Mouse (Mus musculus): ENCODE measurements at regions not wholly inside any gene's neighbourhood (a gene's known extent, or its start where the extent isn't known, plus 50 kb on each side); places are given as distances from the start of the nearest gene placed in this dataset.

GRCm38 (mm10) chr17:89592826-89593225 is 317.4 kb downstream of the Gm10184 start:
- no peak for DNase-seq (ENCODE audit: inconsistent ontology term)

- no peak for DNase-seq (ENCODE audit: inconsistent ontology term)
Measured at GRCm38 (mm10) chr17:89559506-89559905, 350.7 kb downstream of the Gm10184 start.

GRCm38 (mm10) chr17:89554754-89555153 is 354.3 kb upstream of the Fshr start:
- no peak for DNase-seq (ENCODE audit: inconsistent ontology term)

DNA sequence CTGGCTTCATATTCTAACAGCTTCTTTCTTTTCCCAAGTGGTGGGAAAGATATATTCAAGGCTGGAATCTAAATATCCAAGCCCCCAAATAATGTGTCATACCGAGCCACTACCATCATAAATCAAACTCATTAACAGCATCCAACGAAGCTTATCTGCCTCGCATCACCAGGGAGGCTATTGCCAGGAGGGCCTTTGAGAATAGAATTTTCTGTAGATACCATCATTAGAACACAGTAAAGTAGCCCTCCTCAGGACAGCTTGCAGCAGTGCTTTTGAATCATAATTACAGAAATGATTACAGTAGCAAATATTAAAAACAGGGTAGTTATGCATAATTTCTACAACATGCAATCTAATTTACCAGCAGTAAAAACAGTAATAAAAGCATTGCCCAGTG is 353.1 kb upstream of the Fshr start:
- no peak for DNase-seq (ENCODE audit: inconsistent ontology term)

GRCm38 (mm10) chr17:89550758-89551157 is 350.3 kb upstream of the Fshr start:
- no peak for DNase-seq (ENCODE audit: inconsistent ontology term)

GRCm38 (mm10) chr17:89521912-89522311 is 321.4 kb upstream of the Fshr start:
- DNase-seq (ENCODE audit: inconsistent ontology term), result no peak

GRCm38 (mm10) chr17:89519413-89519812 is 318.9 kb upstream of the Fshr start:
- no peak for DNase-seq (ENCODE audit: inconsistent ontology term)

- no peak for DNase-seq (ENCODE audit: inconsistent ontology term)
Measured at GRCm38 (mm10) chr17:89505288-89505687, 304.8 kb upstream of the Fshr start.

DNA sequence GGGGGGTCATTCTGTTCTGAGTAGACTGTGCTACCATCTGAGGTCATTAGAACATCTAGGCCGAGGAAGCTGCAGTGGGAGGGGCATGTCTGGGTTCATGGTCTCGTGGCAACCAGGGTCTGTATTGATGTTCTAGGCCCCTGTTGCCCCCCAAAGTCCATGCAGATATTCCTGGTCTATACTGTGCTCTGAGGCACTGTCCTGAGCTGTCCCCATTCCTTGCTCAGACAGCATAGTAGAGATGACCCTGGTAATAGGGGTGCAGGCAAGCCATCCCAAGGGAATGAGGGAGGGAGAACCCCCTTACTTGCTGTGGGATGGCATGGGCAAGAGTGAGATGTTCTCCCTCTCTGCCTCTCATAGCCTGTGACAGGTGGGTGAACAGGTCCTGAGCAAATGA is 293.1 kb upstream of the Fshr start:
- no peak for DNase-seq (ENCODE audit: inconsistent ontology term)

DNA sequence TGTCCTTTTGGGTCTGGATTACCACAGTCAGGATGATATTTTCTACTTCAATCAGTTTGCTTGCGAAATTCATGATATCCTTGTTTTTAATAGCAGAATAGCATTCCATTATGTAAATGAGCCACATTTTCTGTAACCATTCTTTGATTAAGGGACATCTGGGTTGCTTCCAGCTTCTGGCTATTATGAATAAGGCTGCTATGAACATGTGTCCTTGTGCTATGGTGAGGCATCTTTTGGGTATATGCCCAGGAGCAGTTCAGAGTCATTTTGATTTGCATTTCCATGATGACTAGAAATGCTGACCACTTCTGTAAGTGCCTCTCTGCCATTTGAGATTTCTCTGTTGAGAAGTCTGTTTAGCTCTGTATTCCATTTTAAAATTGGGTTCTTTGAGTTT is 266.0 kb upstream of the Fshr start:
- DNase-seq (ENCODE audit: inconsistent ontology term), result peak; percentile 89

DNA sequence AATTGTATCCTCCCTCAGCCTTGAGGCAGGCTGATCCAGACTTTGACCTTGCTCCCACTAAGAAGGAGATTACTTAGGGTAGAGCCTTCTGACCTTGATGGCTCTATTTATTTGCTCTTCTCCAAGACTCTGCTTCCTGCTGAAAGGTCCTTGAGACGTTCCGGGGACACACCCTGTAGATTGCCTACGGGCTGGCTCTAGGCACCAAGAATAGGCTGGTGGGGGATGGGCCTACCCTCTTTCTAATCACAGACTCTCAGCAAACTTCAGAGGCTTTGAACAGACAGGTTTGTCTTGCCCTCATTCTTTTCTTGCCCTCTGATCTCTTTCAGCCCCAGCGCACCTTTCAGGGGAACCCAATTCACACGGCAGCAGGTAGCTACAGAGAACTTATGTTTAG is 265.4 kb upstream of the Fshr start:
- no peak for DNase-seq (ENCODE audit: inconsistent ontology term)

- no peak for DNase-seq (ENCODE audit: inconsistent ontology term)
Measured at GRCm38 (mm10) chr17:89460438-89460837, 260.0 kb upstream of the Fshr start.

- no peak for DNase-seq (ENCODE audit: inconsistent ontology term)
Measured at GRCm38 (mm10) chr17:89454301-89454700, 253.8 kb upstream of the Fshr start.

- peak; percentile 20 for DNase-seq (ENCODE audit: inconsistent ontology term)
Measured at GRCm38 (mm10) chr17:89450724-89451123, 250.2 kb upstream of the Fshr start.

DNA sequence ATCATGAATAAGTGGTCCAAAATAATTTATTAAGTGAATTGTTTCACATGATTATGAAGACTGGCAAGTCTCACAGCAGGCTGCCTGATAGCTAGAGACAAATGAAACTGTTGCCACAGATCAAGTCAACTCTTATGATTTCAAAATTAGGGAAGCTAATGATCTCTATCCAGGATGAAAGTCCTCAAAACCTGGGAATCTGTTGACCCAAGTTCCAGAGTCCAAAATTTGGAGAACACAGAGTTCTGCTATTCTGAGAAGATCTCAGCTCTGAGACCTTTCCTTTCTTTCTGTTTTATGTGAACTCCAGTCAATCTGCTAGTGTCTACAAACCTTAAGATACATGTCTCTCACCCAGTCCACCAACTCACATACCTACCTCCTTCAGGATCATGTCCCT is 248.9 kb upstream of the Fshr start:
- no peak for DNase-seq (ENCODE audit: inconsistent ontology term)

- DNase-seq (ENCODE audit: inconsistent ontology term), result no peak
Measured at GRCm38 (mm10) chr17:89434288-89434687, 233.8 kb upstream of the Fshr start.

DNA sequence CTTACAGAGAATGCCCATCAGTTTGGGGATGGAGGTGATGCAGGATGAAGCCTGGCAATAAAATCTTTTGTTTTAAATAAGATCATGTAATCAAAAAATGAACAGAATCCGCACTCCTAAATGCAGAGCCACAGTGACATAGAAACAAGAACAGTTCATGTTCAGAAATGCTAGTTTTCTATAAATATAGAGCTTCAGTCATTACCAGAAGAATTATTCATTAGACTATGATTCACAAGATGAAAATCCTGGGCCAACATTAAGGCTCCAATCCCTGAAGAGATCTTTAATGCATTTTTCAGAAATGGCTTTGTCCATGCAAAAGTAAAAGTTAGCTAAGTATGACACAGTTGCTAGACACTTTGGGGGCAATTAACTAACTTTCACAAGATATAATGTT is 209.6 kb upstream of the Fshr start:
- no peak for DNase-seq (ENCODE audit: inconsistent ontology term)

DNA sequence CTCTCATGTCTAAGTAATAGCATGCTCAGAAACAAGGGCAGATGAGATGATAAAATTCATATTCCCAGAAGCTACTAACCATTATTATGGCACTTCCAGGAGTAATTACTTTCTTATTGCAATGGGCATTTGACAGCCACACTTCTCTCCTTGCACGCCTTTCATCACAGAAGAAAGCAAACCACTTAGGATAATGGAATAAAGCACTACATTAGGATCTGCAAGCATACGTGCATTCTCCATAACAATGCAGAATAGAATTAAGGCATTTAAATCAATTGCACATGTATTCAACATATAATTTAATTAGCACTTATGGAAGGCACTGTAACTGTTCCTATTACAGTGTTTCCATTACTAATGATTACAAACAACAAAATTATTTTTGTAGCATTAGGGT is 205.1 kb upstream of the Fshr start:
- DNase-seq (ENCODE audit: inconsistent ontology term), result no peak

DNA sequence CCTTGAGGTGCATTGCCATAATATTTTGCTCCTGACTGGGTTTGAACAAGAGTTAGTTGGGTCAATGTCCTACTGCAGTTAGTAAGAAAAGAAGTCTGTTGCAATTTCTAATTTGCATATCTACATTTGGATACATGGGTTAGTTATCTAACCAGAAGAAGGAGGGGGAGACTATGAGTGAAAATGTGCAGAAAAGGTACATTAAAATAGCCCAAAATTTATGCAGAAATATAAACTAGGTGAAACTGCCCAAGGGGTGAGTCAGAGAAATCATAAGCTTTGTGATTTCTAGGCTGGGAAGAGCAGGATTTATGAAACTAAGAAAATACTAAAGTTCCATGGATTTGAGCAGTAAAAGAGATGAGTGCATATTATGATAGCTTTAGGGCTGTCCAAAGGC is 156.8 kb upstream of the Fshr start:
- no peak for DNase-seq (ENCODE audit: inconsistent ontology term)

- DNase-seq (ENCODE audit: inconsistent ontology term), result no peak
Measured at GRCm38 (mm10) chr17:89340497-89341205, 140.2 kb upstream of the Fshr start.

- DNase-seq (ENCODE audit: inconsistent ontology term), result no peak
Measured at GRCm38 (mm10) chr17:89319602-89320288, 119.3 kb upstream of the Fshr start.

GRCm38 (mm10) chr17:89318356-89318755 is 117.9 kb upstream of the Fshr start:
- no peak for DNase-seq (ENCODE audit: inconsistent ontology term)

DNA sequence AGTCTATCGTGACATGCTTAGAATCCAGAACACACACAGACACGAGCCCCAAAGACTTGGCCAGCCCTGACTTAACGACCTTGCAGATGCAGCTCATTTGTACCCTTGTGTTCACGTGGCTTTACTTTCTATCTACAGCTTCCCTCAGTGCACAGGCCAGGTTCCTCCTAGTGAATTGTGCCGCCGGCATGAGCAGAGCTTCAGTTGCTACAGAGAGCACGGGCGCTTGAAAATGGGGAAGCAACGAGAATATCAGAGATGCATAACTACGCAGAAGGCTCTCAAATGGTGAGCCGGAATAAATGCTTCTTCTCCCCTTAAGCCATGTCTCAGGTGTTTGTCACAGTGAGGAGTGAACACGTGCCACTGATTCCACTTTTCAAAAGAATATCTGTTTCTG is 110.7 kb upstream of the Fshr start:
- no peak for DNase-seq (ENCODE audit: inconsistent ontology term)

DNA sequence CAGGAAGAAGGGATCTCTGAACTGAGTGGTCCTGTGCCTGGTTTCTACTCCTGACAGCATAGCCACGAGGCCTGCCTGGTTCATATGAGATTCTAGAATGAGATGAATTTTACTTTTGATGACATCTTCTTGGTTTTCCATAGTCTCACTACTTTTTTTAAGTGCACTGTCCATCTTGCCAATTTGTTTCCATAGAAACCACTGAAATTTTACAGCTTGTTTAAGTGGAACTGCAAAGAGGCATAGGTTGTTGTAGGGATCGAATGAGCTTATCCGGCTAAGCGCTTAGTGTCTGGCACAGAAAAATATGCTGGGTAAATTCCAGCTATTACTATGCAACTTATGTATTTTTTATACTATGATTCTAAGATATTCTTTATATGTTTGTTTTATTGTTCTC is 100.8 kb upstream of the Fshr start:
- no peak for DNase-seq (ENCODE audit: inconsistent ontology term)
